Mouse (Mus musculus) common myeloid progenitor, adult 5-6 weeks (primary cell): ENCODE data around the gene Plppr3. TPM values are rescaled to one million over a fixed set of nuclear protein-coding genes. Genes with fewer than 3 reads are reported as not detected.

Source experiments
- ATAC-seq: replicated peaks from 2 replicates; pipeline ENCODE4 v1.8.0; 2016; ENCODE audit warnings: low read depth, mild to moderate bottlenecking, moderate TSS enrichment, inconsistent platforms; ENCODE audit not compliant: poor library complexity, severe bottlenecking
- total RNA-seq: library from RNA; stranded (forward); fragments of 200-1000, 187-1606 nt; gene quantifications from 2 replicates; pipeline ENCODE4 v1.2.3, GENCODE M21; 2017

Plppr3 gene
- 40.8 and 46.6 TPM in 2 replicates for total RNA-seq

DNA sequence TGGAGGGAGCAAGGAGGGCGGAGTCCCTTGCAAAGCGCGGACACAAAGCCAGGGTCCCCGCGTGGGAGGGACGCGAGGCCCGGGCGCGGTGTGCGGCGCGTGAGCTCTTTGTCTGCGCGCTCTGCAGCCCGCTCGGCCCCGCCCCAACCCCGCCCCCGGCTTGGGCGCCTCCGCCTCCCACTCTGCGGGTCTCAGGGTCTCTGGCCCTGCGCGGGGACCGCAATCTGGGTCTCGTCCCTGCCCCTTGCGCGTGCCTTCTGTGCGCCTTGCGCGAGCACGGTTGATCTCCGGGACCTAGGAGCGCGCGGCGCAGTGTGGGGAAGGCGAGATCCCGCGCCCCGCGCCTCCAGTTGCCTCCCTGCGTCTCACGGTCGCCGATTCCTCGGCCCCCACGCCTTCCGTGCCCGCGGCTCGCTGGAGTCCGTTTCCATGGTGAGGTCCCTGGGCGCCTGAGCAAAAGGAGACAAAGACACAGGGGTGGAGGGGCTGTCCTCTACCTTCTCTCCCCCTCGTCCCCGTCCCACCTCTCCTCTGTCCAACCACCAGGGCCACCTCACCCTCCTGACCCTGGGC lies at the start of gene Plppr3, which contains the start of gene Prtn3:
Gene Plppr3 (minus strand): TSS at position 345 of the 573 bp plus-strand sequence.
Gene Prtn3 (plus strand): TSS at position 187 of the 573 bp plus-strand sequence.
- ATAC-seq: peak; percentile 20; the same call in 1 of the 2 replicates

DNA sequence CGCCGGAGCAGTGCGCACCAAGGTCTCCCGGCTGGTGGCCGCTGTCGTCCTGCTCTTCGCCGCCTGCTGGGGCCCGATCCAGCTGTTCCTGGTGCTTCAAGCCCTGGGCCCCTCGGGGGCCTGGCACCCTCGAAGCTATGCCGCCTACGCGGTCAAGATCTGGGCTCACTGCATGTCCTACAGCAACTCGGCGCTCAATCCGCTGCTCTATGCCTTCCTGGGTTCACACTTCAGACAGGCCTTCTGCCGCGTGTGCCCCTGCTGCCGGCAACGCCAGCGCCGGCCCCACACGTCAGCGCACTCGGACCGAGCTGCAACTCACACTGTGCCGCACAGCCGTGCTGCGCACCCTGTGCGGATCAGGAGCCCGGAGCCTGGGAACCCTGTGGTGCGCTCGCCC lies 47.1 kb upstream of the Plppr3 start:
- no peak for ATAC-seq

DNA sequence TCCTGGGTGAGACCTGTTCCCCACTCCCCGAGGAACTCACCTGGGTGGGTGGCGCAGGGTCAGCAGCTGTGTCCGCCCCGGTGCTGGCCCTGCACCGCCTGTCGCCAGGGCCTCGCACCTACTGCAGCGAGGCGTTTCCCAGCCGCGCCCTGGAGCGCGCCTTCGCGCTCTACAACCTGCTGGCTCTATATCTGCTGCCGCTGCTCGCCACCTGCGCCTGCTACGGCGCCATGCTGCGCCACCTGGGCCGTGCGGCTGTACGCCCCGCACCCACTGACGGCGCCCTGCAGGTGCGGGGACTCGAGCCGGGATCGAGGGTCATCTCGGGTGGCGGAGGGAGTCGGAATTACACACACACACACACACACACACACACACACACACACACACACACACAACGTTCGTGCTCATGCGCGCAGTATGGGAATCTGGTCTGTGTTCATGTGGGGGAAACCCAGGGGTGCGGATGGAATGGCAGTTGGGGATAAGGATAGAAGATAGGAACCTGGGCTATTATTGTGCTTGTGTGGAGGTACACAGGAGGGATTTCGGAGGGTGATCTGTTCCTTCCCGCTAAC lies 46.6 kb upstream of the Plppr3 start, which contains the start of gene R3hdm4:
Gene R3hdm4 (minus strand): TSS at position 251 of the 578 bp plus-strand sequence.
- ATAC-seq: no peak

DNA sequence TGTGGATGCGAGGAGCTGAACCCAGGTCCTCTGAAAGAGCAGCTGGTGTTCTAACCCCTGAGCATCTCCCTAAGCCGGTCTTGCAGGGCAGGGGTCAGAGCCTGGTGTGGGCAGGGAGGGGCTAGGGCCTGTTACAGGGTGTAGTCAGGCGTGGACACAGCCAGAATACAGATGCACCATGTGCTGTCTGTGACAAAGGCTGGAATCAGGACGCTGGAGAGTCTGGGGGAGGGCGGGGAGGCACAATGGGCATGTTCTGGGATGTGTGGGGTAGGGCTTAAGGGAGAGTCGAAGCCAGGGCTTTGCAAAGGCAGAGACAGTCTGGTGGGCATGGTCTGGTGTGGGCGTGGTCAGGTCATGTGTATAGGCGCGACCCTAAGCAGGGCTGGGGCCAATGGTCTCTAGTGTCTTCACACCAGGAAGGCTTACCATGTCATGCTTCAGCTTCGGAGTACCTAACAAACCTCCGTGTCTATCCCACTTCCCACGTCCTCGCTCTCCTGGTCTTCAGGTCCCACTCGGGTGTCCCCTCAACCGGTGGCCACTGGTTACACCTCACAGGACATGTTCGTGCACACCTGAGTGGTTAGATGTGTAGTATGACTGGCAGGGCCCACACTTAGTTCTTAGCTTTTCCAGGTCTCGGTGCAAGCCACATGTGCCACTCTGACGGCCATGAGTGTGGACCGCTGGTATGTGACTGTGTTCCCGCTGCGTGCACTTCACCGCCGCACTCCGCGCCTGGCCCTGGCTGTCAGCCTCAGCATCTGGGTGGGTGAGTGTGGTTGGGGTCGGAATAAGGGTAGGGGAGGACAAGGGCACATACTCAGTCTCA lies 45.8 kb upstream of the Plppr3 start:
- no peak for ATAC-seq

- no peak for ATAC-seq
Measured at GRCm38 (mm10) chr10:79919251-79919849, 44.9 kb upstream of the Plppr3 start.

DNA sequence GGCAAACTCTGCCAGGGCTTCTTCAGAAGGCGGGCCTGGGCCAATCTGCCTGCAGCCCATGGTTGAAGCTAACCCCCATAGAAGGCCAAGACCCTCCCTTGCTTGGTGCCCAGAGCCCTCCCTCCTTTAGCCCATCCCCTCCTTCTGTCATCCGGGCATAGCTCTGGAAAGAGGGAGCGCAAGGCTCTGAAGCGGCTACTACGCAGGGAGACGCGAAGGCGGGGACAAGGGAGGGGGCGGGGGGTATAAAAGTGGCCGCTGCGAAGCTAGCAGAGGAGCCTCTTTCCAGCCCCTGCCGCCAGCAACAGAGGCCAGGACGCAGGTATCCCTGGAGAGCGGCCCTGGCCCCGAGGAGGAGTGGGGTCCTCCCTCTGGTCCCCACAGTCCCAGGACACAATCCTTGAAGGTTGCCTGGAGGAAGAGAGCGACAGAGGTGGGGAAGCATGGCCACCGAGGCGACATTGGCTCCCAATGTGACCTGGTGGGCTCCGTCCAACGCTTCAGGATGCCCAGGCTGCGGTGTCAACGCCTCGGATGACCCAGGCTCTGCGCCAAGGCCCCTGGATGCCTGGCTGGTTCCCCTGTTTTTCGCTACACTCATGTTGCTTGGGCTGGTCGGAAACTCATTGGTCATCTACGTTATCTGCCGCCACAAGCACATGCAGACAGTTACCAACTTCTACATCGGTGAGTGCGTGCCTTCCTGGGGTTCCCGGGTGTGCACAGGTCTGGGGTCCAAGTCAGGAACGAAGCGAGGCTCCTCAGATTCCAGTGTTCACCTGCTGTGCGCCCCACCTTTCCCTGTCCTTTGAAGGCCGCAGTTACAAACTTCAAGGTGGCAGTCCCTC lies 44.0 kb upstream of the Plppr3 start:
- ATAC-seq: no peak

- no peak for ATAC-seq
Measured at GRCm38 (mm10) chr10:79917532-79918100, 43.2 kb upstream of the Plppr3 start.

DNA sequence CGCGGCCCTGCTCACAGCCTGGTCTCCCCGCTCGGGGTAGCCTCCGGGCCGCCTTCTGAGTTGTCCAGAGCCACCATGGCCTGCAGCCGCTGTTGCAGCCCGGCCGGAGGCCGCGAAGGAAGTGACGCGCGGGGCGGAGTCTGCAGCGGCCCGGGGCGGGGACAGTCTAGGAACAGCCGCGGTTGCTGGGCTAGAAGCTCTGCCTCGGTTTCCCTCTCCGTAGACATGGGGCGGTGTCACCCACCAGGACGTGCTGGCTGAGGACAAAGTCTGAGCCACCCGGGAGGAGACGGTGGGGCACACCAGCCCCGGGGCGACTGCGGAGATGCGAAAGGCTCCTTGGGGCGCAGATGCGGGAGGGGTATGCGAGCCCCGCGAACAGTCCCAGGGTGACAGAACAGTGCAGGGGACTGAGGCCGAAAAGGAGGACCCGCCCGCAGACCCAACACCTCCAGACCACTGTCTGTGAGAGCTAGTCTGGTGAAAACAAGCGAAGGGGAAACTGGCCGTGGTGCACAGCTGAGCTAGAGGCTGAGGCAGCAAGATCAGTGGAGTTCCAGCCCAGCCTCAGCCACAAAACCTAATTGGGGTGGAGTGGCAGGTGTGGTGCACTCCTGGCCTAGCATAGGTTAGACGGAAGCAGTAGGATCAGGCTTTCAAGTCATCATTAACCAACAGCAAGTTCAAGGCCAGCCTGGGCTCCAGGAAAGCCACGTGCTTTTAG lies 42.5 kb upstream of the Plppr3 start, which contains the start of gene Kiss1r:
Gene Kiss1r (plus strand): TSS at position 164 of the 724 bp plus-strand sequence.
- peak; percentile 50 for ATAC-seq

DNA sequence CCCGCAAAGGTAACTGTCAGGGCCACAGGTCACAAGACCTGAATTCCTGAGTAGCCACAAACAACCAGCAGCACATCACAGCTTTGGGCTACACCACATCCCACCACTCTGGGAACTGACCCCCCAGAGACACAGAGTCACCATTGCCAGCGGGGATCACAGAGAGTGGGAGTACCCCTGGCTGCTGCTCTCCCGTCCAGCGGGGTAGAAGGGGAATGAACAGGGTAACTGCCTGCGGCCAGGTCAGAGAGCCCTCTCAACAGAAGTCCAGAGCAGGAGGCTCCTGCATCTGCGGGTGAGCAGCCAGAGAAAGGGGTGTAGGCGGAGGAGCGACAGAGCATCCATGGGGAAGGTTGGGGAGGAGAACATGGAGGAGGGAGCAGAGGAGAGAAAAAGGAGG lies 41.6 kb upstream of the Plppr3 start:
- ATAC-seq: no peak

- peak; percentile 20 for ATAC-seq
Measured at GRCm38 (mm10) chr10:79914948-79915596, 40.6 kb upstream of the Plppr3 start.

DNA sequence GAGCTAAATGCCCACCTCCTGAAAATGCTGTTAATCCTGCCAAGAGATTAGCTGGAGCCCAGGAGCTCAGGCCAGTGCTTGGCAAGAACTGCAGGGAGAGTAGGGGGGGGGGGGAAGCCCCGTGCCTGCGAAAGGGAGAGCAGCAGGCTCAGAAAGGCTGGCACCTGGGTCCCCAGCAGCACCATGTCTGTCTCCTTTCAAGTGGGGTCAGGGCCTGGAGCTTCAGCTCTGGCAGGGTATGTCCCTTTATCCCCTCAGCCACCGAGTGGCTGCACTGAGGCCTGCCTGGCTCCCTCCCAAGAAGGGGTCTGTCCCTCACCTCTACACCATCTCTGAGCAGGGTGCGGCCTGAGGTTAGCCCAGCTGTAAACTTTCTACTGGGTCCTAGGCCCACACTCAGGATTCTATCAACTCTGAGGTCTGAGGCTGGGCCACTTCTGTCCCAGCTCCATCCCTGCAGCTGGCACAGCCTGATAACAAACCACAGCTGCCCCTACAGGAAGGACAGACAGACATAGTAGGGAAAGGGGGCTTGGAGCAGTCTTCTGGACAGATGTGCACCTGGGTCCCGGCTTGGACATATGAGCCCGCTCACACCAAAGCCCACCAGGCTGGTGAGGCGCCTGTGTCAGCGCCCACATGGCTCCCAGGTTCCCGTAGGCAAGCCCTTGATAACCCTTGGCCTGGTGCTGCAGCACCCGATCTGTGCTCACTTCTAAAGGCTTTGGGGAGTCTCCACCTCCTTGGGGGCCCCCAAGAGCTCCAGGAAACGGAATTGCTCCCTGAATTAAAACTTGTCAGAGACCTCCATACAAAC lies 39.9 kb upstream of the Plppr3 start:
- peak; percentile 74 for ATAC-seq

DNA sequence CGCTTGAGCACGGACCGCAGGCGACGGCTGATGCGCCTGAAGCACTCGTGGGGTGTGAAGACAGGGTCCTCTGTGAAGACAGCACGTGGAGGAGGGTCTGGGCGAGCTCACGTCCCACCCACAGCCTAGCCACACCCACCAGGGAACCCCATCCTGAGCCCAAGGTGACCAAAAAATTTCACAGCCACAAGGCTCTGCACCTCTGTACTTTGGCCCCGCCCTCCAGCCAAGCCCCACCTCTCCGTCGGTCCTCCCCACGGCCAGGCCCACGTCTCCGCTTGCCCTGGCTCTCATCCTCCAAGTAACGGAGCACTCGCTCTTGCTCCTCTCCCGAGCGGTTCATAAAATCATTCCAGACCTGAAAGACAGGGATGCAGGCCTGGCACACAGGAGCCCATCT lies 38.0 kb upstream of the Plppr3 start:
- no peak for ATAC-seq

DNA sequence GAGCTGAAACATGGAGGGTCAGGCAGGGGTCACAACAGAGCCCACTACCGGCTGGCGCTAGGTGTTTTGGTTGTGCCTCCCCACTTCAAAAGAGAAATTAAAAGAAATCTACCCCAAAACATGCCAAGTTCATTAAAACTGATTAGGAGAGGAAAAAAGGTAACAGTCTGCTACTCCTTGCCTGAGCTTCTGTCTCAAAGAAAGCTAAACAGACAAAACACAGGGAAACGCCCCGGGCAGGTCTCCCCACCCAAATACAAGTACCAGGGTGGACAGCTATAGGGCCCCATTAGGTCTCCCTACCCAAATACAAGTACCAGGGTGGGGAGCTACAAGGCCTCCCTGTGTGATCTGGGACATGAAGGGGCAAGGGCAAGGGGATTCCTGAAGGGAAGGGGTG lies 36.1 kb upstream of the Plppr3 start, which contains the start of gene Gm26602:
Gene Gm26602 (plus strand): TSS at position 301 of the 400 bp plus-strand sequence.
- ATAC-seq: no peak

DNA sequence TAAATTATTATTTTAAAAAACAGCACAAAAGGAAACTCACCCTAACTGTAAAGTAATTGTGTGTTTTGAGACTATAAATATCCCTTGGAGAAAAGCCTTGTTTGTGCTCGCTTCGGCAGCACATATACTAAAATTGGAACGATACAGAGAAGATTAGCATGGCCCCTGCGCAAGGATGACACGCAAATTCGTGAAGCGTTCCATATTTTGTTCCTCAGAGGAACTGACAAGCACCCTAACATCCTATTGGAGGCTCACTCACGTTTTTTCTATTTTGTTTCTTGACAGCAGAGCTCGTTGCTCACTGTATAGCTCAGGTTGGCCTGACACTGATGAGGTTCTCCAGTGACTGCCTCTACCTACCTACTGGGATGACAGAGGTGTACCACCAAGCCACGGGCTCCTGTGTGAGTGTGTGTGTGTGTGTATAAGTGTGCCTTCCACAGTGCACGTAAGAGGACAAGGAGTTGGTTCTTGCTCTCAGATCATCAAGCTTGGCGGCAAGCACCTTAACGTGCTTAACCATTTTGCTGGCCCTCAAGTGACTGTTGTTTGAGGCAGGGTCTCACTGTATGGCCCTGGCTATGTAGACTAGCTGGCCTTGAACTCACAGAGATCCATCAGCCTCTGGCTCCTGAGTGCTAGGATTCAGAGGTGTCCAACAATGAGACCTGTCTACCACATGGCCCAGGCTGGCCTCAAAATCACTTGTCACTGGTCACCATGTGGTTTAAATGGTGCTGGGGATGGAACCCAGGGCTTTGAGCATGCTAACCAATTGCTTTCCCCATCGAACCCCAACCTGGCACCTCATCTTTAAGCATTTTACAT lies 34.9 kb upstream of the Plppr3 start:
- peak; percentile 27 for ATAC-seq

DNA sequence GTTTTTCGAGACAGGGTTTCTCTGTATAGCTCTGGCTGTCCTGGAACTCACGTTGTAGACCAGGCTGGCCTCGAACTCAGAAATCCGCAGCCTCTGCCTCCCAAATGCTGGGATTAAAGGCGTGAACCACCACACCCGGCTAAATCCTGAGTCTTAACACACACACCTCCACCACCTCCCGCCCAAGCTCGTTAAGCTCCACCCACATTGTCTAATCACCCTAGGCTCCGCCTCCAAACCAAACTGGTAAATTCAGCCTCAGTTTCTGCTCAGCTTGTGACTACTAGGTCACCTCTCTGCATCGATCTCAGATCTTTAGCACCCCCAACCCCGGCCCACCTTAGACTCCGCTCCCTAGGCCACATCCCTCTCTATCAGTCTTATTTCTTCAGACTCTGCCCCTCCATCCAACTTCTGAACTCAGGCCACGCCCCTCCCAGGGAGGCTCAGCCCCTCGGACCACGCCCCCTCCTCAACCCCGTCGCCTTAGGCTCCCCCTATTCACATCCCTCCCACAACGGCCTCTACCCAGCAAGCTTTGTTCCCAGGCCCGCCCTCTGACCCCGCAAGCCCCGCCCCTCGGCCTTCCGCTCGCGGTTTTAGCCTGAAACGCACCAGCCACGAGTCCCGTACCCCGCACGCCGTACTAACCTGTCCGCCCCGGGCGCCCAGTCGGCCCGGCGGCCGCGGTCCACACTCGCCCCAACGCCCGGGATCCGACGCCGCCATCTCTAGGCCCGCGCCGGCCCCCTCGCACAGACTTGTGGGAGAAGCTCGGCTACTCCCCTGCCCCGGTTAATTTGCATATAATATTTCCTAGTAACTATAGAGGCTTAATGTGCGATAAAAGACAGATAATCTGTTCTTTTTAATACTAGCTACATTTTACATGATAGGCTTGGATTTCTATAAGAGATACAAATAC lies 34.0 kb upstream of the Plppr3 start, which contains the start of gene Med16:
Gene Med16 (minus strand): TSS at position 757 of the 925 bp plus-strand sequence.
- ATAC-seq: peak; percentile 92
